Mouse (Mus musculus) right cerebral cortex, postnatal 10 days (tissue): Measurements from ENCODE around the gene Usp22.
"Not testable (repeated sequence)": the region's sequence is repeated elsewhere in the genome, so short reads cannot be mapped to it uniquely, and the experiment has no call there.

Experiments
- DNase-seq, 2 experiments: peaks; one replicate each; pipeline ENCODE4 v3.0.0; 2021; ENCODE audit warnings: low spot score in 2 of 2

The Usp22 gene

GRCm38 (mm10) chr11:61143564-61144469 lies 31.0 kb downstream of the Usp22 start:
- no peak for DNase-seq

GRCm38 (mm10) chr11:61142941-61143530 lies 31.8 kb downstream of the Usp22 start:
- DNase-seq: no peak

GRCm38 (mm10) chr11:61142262-61142661 lies 32.6 kb downstream of the Usp22 start:
- no peak for DNase-seq

- DNase-seq: no peak
Measured at GRCm38 (mm10) chr11:61141693-61142092, 33.2 kb downstream of the Usp22 start.

DNA sequence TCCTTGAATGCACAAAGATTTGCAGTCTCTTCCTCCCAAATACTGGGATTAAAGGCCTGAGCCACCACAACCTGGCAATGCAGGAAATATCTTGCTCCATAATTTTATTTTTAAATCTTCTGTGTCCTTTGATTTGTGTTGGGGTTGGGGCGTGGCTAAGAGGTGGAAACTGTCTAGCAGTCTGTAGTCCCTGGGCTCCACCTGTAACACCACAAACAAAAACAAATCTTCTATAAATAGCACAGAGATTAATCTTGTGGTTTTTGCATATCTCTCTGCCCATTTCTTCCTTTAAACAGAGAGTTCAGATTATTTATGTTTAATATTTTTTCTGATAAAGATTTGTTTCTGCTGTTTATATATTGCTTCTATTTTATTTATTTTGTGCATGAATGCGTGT lies 41.9 kb downstream of the Usp22 start:
- no peak for DNase-seq

GRCm38 (mm10) chr11:61130646-61131045 lies 44.2 kb downstream of the Usp22 start:
- DNase-seq: not testable (repeated sequence)

- DNase-seq: no peak
Measured at GRCm38 (mm10) chr11:61129305-61129704, 45.5 kb downstream of the Usp22 start.

GRCm38 (mm10) chr11:61127421-61128055 lies 47.3 kb downstream of the Usp22 start:
- DNase-seq: no peak

GRCm38 (mm10) chr11:61126606-61127355 lies 48.1 kb downstream of the Usp22 start, which contains the start of gene Tnfrsf13b:
Gene Tnfrsf13b, plus strand, starts transcription at chr11:61126755.
- DNase-seq: no peak

DNA sequence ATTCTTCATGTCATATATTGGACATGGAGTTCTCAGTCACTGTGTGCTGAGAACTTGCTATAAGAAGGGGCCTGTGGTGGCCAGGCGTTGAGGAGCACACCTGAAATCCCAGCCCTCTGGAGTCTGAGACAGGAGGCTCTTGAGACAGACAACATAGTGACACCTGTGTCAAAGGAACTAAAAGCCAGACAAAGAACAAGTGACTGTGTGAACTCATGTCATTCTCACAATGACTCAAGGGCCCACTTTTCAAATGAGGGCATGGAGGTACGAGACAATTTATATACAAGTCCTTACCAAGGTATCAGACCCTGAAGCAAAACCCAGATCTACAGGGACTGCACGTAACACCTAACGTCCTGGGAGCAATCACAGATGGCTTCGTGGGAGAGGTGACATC lies 48.9 kb downstream of the Usp22 start:
- no peak for DNase-seq

DNA sequence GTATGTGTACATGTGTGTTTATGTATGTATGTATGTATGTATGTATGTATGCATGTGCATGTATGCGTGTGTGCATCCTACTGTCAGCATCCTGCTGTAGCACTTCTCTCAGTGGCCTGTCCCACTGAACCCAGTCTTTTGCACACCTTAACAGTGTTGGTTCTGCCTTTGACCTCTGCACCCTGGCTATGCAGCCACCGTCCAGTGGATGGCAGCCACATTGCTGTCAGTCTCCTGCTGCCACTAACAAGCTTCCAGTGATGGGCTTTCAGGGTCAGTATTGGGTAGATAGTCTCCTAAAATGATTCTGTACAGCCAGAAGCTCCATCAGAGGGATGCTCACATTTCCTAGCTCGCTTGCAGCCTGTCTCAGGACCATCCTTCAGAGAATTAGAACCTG lies 51.0 kb downstream of the Usp22 start:
- no peak for DNase-seq

DNA sequence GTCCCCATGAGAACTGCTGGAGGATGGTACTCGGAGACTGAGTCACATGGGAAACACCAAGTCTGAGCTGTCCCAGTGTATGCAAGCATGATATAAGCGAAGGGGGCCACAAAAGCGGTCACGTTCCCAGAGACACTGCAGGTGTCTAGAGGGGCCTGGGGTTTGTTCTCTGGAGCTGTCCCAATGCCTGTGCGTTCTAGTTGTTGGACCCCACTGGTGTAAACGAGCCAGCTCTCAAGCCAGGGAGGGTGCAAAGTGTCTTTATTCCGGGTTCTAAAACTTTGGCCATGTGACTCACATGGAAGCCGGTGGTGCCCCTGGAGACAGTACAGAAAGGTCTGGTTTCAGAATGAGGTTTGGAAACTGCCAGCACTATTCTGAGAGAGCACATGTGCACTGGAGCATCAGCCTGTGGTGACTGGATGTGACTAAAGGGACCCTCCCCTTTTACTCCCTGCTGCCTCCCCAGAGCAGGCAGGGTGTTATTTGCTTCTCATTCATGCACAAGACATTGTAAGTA lies 52.0 kb downstream of the Usp22 start:
- DNase-seq: no peak

GRCm38 (mm10) chr11:61122283-61122768 lies 52.5 kb downstream of the Usp22 start:
- DNase-seq: no peak

DNA sequence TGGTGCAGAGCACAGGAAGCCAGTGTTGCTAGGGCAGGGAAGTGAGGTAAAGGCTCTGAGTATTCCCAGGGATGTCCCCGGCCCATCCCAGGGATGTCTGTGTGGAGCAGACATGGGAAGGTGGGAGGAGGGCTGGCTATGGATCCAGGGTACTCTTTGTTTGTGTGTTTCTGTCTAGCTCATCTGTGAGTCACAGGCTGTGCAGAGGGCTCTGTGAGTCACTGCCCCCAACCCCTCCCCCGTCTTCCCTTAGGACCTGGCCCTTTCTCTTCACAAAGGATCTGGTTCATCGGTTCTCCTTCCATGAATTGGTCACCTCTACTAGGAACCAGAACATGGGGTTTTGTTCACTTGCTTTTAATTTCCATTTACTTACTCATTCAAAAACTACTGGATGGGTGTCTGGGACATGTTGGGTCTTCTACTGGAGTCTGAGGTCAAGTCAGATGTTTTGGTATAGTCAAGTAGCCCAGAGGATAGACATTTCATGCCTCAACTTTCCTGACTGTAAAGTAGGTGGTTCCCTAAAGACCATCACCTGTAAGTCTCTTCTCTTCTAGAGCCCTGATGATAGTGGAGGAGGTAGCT lies 54.8 kb downstream of the Usp22 start:
- no peak for DNase-seq

GRCm38 (mm10) chr11:61116226-61116625 lies 58.6 kb downstream of the Usp22 start:
- no peak for DNase-seq

DNA sequence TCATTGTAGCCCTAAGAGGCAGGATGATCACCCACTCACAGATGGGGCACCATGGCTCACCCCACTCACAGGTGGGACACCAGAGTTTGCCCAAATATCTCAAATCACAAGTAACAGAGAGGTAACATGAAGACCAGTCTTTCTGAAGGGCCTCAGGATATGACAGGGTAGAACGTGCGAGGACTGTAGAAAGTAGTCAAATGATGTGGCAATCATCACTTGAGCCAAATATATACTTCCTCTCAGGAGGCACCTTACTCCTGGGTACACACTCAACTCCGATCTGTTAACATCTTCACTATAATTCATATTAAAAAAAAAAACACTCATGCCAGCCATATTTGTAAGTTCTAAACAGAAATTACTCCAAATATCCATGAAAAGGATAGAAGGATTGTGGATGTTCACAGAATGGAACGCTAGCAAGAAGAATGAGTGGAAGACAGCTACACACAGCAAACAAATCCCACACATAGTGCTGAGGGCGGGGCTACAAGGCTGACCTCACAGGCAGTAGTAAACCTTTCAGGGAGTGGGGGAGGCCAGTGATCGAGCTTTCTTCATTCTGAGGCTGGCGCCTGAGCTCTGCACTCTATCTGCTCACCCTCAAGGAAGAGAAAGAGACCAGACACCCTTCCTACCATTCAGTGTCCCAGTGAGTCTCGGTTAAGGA lies 62.4 kb downstream of the Usp22 start:
- DNase-seq: no peak

DNA sequence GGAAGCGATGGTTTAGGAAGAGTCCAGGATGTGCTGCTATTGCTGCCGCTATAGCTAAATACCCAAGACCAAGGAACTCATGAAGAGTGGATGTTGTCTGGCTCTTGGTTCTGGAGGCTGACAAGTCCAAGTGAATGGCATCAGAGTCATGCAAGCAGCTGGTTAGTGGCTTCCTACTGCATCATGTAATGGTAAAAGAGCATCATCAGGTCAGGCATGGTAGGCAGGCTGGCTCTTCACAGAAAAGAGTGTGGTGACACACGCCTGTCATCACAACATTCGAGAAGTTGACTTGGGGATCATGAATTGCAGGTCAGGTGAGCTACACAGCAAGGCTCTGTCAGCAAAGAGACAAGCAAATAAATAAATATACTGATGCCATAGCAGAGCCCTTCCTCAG lies 63.4 kb downstream of the Usp22 start:
- DNase-seq: no peak

- DNase-seq: no peak
Measured at GRCm38 (mm10) chr11:61110928-61111327, 63.9 kb downstream of the Usp22 start.

DNA sequence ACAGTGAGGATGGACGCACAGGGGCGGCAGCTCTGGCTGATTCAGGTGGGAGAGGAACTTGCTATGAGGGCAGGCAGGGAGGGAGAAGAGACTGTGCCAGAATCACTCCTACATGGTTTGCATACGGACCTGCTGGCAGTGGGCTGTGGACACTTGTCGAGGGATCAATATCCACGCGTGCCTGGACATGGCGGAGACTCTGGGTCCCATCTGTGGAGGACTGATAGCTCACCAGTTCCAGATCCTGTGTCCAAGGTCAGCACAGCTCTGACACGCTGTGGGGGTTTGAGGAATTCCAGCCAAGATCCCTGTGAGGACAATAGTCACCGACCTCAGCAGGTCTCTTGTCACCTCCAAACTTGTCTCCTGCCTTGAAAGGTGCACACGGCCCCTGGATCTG lies 64.7 kb downstream of the Usp22 start:
- no peak for DNase-seq

DNA sequence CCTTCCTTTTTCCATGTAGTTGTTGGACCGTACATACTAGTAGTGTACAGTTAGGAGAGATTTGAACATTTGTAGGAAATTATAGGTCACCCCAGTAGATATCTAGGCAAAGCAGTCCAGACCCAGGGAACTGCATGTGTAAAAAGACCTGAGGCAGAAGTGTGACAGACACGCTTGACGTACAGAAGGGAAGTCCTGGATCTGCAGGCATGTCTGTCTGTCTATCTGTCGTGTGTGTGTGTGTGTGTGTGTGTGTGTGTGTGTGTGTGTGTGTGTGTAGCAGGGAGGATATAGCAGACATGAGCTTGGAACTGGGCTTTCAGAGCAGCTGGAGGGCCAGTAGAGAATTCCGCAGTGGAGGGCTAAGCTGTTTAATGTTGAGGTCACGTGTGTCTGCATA lies 65.1 kb downstream of the Usp22 start:
- DNase-seq: no peak

DNA sequence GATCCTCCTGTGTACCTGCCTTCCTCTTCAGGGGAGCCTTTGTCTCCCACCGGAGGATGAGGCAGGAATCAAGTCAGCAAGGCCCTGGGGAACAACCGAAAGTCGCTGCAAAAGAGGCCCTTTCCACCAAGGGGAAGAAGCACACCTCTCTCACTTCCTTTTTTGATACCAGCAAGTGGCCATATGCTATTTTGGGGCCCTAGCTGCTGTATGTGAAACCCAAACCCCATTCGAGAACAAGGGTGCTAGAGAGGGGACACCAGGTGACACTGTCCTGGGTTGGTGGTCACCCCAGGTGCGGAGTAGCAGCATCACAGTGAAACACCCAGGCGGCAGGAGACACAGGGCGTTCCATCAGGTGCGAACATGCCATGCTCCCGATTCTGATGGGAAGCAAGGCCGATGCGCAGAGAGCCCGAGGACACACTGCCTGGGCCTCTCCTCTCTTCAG lies 65.9 kb downstream of the Usp22 start:
- no peak for DNase-seq
